Mouse (Mus musculus): ENCODE results near the gene Tcp10b. TPM values are rescaled to one million over a fixed set of nuclear protein-coding genes. Genes with fewer than 3 reads are reported as not detected.
"Not testable (repeated sequence)": the region's sequence is repeated elsewhere in the genome, so short reads cannot be mapped to it uniquely, and the experiment has no call there.

Tcp10b gene
- 0.21 TPM in 1 of 2 replicates, not detected in the other for polyA plus RNA-seq (2012; ENCODE audit: insufficient read depth, insufficient read length, missing spikeins)

GRCm38 (mm10) chr17:13060804-13061203, at the start of gene Tcp10b:
Tcp10b (plus strand) TSS chr17:13061104.
- not testable (repeated sequence) for H3K4me1 ChIP-seq (ENCODE audit: control insufficient read depth, insufficient read depth, low read length); H3K27ac ChIP-seq (ENCODE audit: insufficient read depth, low read depth, low read length); H3K4me3 ChIP-seq (ENCODE audit: insufficient read depth, low read length)

DNA sequence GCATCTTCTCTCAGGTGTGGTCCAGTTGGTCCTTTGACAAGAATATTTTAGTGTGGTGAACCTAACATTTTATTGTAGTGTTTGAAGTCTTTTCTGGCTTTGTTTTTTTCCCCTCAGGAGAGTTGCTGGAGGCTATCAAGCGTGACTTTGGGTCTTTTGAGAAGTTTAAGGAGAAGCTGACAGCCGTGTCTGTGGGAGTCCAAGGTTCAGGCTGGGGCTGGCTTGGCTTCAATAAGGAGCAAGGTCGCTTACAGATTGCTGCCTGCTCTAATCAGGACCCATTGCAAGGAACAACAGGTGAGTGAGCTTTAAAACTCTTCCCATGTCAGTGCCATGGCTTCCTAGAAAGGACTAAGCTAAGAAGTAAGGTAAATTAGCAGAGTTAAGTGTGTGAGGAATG, 47.6 kb upstream of the Tcp10b start:
- no peak overlapping the region for H3K4me3 ChIP-seq (ENCODE audit: insufficient read depth, low read length)
- H3K4me1 ChIP-seq (ENCODE audit: control insufficient read depth, insufficient read depth, low read length), result peaks cover 7% of the 10 kb centered on the region
- no peak for TF ChIP-seq CTCF (IDR thresholded peaks at IDR 0.05; ENCODE audit: low read depth, low read length)
- no peak for TF ChIP-seq POLR2A (IDR thresholded peaks at IDR 0.05; ENCODE audit: borderline replicate concordance, low read depth, low read length)

DNA sequence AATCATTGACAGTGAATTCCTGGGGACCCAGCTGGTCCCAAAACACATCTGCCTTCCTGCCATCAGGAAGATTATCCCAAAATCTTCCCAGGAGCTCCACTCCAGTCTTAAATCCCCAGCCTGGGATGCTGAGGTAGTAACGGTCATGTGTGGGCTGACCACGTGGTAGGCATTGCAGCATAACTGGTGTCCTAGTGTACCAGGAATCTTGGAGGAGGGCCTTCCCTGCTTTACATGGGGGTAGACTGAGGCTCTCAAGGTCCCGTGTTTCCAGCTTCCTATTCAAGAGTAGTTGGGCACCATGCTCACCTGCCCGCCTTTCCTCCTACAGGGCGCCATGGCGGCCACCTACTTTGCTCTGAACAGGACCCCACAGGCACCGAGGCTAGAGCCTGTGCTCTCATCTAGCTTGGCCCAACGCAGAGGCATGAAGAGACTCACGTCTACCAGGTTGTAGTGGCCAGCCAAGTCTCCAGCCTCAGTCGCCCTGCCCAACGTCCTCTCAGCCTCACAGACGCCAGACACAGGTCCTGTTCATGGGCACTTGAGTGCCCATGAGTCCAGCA, 24.2 kb upstream of the Tcp10b start:
- not testable (repeated sequence) for H3K4me1 ChIP-seq (ENCODE audit: control insufficient read depth, insufficient read depth, low read length); H3K27ac ChIP-seq (ENCODE audit: insufficient read depth, low read depth, low read length); H3K4me3 ChIP-seq (ENCODE audit: insufficient read depth, low read length)

More for the DNA sequence above, 47.6 kb upstream of the Tcp10b start:
- no peak overlapping the region for H3K27ac ChIP-seq (ENCODE audit: insufficient read depth, low read depth, low read length)

DNA sequence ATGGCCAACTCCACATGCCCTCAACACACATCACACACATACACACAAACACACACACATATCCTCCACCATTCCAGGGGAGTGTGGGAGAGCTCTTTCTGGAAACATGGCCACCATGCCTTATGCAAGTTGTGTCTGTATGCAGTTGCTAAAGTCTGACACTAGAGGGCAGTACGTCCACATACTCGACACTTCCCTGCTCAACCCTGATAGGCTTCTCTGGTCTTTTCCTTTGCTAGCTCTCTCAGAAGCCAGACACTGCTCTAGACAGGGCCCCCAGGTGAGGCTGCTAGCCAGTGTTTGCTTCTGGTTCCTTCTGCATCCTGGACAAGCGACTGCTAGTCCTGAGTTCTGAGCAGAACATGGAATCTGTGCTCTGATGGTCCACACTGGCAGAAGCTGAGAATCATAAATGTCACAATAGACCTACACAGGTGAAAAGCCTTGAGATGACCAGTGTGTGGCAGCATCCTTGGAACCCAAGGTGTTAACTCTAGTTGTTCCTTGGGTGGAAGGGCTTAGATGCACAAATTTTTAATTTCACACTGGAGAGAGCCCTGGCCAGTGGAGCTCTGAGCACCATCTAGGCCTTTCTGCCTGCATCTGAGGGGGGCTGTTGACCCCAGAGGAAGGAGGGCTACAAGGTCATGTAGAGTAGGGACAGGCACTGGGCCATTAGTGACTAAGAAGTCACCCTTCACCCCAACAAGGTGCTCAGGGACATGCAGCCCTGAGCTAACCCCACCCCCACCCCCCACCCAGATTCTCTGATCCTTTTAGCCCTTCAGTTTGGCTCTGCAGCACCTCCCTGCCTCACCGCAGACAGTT, 16.8 kb upstream of the Tcp10b start:
- H3K4me3 ChIP-seq (ENCODE audit: insufficient read depth, low read length); H3K4me1 ChIP-seq (ENCODE audit: control insufficient read depth, insufficient read depth, low read length); H3K27ac ChIP-seq (ENCODE audit: insufficient read depth, low read depth, low read length): not testable (repeated sequence)

DNA sequence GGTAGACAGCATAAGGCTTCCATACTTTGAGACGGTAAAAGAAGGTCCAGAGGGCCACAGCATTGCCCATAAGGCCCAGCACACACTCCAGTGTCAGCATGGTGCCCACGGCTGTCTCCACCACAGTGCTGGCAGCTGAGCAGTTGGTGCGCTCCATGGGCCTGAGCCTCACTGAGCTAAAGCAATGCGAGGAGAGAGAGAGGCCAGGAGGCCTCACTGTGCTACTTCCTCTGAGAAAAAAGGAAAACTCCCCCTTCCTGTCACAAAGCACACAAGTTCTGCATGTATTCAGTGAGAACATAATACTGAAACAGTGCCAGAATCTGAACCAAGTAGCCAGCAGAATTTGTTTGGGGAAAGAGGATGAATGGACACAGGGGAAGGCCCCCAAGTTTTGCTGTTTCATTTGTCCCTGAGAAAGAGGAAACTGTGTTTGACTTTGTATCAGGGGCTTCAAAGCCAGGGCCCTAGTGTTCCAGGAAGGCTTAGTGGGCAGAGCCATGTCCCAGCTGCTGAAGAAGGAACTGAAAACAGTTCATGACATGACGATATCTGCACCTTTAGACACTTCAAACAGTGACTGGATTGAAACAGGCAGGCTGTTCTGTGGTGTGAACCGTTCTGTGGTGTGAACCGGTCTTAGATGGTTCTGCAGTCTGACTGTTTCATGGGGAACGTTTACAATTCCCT, 8.6 kb upstream of the Tcp10b start, which contains the start of gene Gpr31b:
TSS of gene Gpr31b (minus strand) at position 173 of the 690 bp plus-strand sequence.
- not testable (repeated sequence) for H3K4me1 ChIP-seq (ENCODE audit: control insufficient read depth, insufficient read depth, low read length); H3K27ac ChIP-seq (ENCODE audit: insufficient read depth, low read depth, low read length)

GRCm38 (mm10) chr17:13062882-13063281, 2.0 kb downstream of the Tcp10b start:
- not testable (repeated sequence) for H3K27ac ChIP-seq (ENCODE audit: insufficient read depth, low read depth, low read length); H3K4me3 ChIP-seq (ENCODE audit: insufficient read depth, low read length); H3K4me1 ChIP-seq (ENCODE audit: control insufficient read depth, insufficient read depth, low read length)

More for the DNA sequence above, 8.6 kb upstream of the Tcp10b start, which contains the start of gene Gpr31b:
- not testable (repeated sequence) for H3K4me3 ChIP-seq (ENCODE audit: insufficient read depth, low read length)

DNA sequence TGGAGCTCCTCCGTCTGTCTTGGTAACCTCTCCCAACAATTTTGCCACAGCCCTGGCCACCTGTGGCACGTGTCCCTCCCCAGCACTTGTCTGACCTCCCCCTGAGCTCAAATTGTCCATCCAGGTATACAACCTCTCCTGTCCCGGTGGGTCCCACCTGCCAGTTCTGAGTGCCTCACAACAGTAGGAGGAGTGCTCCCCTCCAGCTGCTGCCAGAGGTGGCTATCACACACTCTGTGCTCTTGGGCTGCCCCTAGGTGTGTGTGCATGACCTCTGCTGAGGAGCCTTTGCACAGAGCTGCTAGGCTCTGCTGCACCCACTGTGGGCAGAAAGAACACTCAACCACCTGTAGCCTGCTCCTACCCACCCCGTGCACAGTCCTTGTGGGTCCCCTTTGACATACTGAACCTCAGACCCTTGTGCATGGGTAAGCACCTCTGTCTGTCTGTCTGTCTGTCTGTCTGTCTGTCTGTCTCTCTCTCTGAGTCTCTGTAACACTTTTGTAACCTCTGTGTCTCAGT, 7.0 kb downstream of the Tcp10b start:
- not testable (repeated sequence) for H3K4me3 ChIP-seq (ENCODE audit: insufficient read depth, low read length); H3K27ac ChIP-seq (ENCODE audit: insufficient read depth, low read depth, low read length); H3K4me1 ChIP-seq (ENCODE audit: control insufficient read depth, insufficient read depth, low read length)

- H3K4me3 ChIP-seq (ENCODE audit: insufficient read depth, low read length); H3K27ac ChIP-seq (ENCODE audit: insufficient read depth, low read depth, low read length); H3K4me1 ChIP-seq (ENCODE audit: control insufficient read depth, insufficient read depth, low read length): not testable (repeated sequence)
Observed at GRCm38 (mm10) chr17:13069227-13069626, 8.3 kb downstream of the Tcp10b start.

- H3K4me1 ChIP-seq (ENCODE audit: control insufficient read depth, insufficient read depth, low read length); H3K4me3 ChIP-seq (ENCODE audit: insufficient read depth, low read length); H3K27ac ChIP-seq (ENCODE audit: insufficient read depth, low read depth, low read length): not testable (repeated sequence)
Observed at GRCm38 (mm10) chr17:13091510-13091909, 30.6 kb downstream of the Tcp10b start.

DNA sequence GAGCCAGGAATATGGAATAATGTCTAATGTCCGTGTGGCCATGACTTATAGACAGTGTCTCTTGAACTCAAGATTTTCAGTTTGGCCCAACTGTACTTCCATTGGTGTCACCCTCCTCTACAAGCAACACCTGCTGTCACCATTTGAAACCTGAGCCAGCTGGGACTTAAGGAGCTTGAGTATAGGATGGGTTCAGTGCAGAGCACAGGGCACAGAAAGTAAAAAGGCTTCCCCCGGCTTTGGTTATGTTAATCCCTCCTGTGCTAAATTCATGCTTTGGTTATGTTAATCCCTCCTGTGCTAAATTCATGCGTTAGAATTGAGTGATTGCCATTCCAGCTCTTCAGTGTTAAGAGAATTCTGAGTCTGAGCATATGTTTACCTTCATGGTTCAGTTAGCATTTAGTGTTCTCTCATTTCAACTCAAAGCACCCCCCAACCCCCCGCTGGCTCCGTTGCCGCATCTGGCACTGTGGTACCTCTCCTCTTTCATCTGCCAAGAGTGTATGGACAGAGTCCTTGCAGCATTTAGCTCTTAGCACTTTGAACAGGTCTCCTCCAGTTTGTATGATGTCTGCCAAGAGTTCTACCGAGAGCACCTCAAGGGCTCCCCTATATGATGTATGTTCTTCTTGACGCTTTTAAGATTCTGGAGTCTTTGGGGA, 31.3 kb downstream of the Tcp10b start:
- not testable (repeated sequence) for H3K4me1 ChIP-seq (ENCODE audit: control insufficient read depth, insufficient read depth, low read length); H3K27ac ChIP-seq (ENCODE audit: insufficient read depth, low read depth, low read length); H3K4me3 ChIP-seq (ENCODE audit: insufficient read depth, low read length)

- H3K4me3 ChIP-seq (ENCODE audit: insufficient read depth, low read length); H3K27ac ChIP-seq (ENCODE audit: insufficient read depth, low read depth, low read length); H3K4me1 ChIP-seq (ENCODE audit: control insufficient read depth, insufficient read depth, low read length): not testable (repeated sequence)
Observed at GRCm38 (mm10) chr17:13092960-13093359, 32.1 kb downstream of the Tcp10b start.

DNA sequence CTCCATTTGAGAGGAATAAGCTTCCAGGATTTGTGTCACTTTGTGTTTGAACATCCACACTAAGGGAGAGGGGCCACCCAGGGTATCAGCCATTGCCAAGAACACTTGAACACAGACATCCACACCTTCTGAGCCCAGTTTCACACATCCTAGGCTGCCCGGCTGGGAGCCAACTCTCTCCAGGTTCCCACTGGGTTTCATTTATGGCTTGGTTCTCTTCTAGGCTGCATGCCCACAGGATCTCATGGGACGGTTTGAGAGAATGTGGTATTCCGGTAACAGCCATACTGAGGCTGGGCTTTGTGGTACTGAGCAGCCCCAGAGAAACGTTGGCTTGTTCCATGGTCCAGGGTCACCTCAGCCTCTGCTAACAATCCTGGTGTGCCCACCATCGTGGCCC, 45.7 kb downstream of the Tcp10b start:
- not testable (repeated sequence) for H3K27ac ChIP-seq (ENCODE audit: insufficient read depth, low read depth, low read length); H3K4me1 ChIP-seq (ENCODE audit: control insufficient read depth, insufficient read depth, low read length); H3K4me3 ChIP-seq (ENCODE audit: insufficient read depth, low read length)

DNA sequence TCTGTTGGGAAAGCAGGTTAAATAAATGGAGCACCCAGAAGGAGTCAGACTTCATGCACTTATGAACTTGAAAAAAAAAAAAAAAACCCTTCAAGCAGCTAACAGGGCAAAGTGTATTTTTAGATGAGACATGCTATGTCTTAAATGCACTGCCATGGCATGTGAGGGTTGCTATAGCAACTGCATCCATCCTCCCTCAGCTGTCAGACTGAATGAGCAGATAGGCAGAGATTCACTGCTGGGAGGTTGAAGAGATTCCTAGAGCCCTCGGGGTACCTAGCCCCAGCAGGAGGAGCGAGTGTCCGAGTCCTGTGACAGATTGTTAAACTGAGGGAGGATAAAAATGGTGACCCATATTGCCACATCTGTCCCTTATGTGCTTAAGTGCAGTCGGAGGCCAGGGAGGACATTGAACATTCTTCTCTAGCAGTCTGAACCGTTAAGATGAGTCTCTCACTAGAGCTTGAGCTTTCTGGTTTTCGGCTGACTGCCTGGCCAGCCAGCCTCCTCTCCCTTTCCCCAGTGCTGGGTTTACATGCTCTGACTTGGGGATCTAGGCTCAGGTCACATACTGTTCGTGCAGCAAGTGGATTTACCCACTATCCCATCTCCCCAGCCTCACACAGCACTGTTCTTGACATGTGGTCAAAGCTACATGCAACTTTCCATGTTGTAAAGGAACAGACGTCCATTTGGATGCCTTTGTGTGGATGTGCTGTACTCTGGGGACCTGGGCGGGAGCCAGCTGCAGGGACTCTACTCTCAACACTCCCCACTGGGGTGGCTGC, 51.8 kb downstream of the Tcp10b start:
- not testable (repeated sequence) for H3K27ac ChIP-seq (ENCODE audit: insufficient read depth, low read depth, low read length); H3K4me1 ChIP-seq (ENCODE audit: control insufficient read depth, insufficient read depth, low read length); H3K4me3 ChIP-seq (ENCODE audit: insufficient read depth, low read length)

- H3K4me3 ChIP-seq (ENCODE audit: insufficient read depth, low read length); H3K4me1 ChIP-seq (ENCODE audit: control insufficient read depth, insufficient read depth, low read length): not testable (repeated sequence)
Observed at GRCm38 (mm10) chr17:13123308-13124038, 62.6 kb downstream of the Tcp10b start.

More at GRCm38 (mm10) chr17:13123308-13124038, 62.6 kb downstream of the Tcp10b start:
- not testable (repeated sequence) for H3K27ac ChIP-seq (ENCODE audit: insufficient read depth, low read depth, low read length)

Data from bone marrow macrophage, adult 2 months (primary cell).